Mouse (Mus musculus) liver, embryonic 15.5 days (tissue): ENCODE measurements around the gene Lrit3. TPM values are rescaled to one million over a fixed set of nuclear protein-coding genes. Genes with fewer than 3 reads are reported as not detected.

Experiments
- polyA plus RNA-seq: library from polyadenylated mRNA; unstranded; fragments of >200 nt; fragmentation: Nextera tagmentation; extraction: Ambion mirVana; gene quantifications from 2 replicates; pipeline ENCODE4 v1.2.1, GENCODE M21; 2015

Lrit3 gene
- polyA plus RNA-seq, 1 experiment from 2014 or later = not detected

Other genes starting within 250 kb of the Lrit3 start
- gene Egf, start 48.7 kb downstream of the Lrit3 start, polyA plus RNA-seq = 0.33 and 0.47 TPM in 2 replicates
- gene Rrh, start 18.6 kb upstream of the Lrit3 start, polyA plus RNA-seq = not detected in 2 replicates
- 39.9 and 40.0 TPM in 2 replicates for gene Gar1, start 27.4 kb upstream of the Lrit3 start, polyA plus RNA-seq
- 219 and 252 TPM in 2 replicates for gene Cfi, start 31.9 kb upstream of the Lrit3 start, polyA plus RNA-seq
- gene Pla2g12a, start 74.6 kb upstream of the Lrit3 start, polyA plus RNA-seq = 71.4 and 77.9 TPM in 2 replicates
- 27.3 and 30.6 TPM in 2 replicates for gene Casp6, start 97.4 kb upstream of the Lrit3 start, polyA plus RNA-seq
- 14.6 and 16.0 TPM in 2 replicates for gene Mcub, start 166.2 kb upstream of the Lrit3 start, polyA plus RNA-seq